Mouse (Mus musculus) gastrocnemius, postnatal 36 days (tissue): ENCODE results near the gene Bend4. TPM values are rescaled to one million over a fixed set of nuclear protein-coding genes. Genes with fewer than 3 reads are reported as not detected.

Experiments
- DNase-seq, 2 experiments: peaks; one replicate each; pipeline ENCODE4 v3.0.0; 2022
- intact Hi-C: fragments of 180-260 bp; cut with DNase I; formaldehyde crosslinking; loops from one replicate; pipeline ENCODE4 v1.15.1; 2025
- total RNA-seq, 2 experiments: library from RNA; stranded (reverse); gene quantifications; 2 replicates each; pipeline ENCODE4 v1.2.3; 2021

Gene Bend4
- total RNA-seq, 2 experiments from 2014 or later: 0.15 to 0.33 TPM

- DNase-seq: no peak
- intact Hi-C loops: no loop called here
Observed at GRCm38 (mm10) chr5:67423326-67423725, 4.8 kb downstream of the Bend4 start.

DNA sequence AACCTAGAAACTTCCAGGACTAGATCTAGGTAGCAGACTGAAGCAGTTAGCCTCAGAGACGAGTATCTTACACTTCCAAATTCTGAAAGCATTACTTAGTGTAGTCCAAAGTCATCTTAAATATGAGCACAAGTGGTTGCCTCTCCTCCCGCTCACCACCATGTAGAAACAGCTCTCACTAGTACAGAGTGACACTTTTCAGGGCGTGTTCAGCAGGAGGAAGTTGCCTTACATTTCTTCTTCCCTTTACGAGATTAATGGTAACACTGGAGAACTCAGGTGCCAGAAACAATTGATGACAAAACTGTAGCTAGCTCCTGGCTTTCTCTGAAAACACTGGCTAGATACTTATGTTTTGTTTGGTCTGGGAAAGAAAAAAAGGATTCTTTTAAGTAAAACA, 8.7 kb downstream of the Bend4 start:
- DNase-seq: no peak
- intact Hi-C loops: no loop called here

- no peak for DNase-seq
- intact Hi-C loops: no loop called here
Observed at GRCm38 (mm10) chr5:67411475-67411874, 16.6 kb downstream of the Bend4 start.

DNA sequence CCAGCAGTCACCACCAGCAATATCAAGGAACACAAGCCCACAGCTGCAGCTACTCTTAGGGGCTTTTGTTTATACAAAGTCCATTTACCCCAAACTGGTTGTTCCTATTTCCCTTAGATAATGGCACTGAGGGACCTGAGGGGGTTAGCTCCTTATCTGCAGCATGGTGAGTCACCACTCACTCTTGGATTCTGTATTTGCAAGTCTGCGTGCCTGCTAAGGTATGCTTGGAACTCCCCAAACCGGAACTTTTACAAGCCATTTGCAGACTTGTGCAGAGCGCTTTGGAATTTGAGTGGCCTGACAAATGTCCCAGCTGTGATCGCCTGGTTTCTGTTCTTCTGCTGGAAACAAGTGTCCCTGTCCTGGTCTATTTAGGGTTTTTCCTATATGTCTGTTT, 17.7 kb downstream of the Bend4 start:
- intact Hi-C loops: no loop called here
- no peak for DNase-seq

GRCm38 (mm10) chr5:67408391-67408790, 19.7 kb downstream of the Bend4 start:
- no peak for DNase-seq
- intact Hi-C loops: no loop called here

DNA sequence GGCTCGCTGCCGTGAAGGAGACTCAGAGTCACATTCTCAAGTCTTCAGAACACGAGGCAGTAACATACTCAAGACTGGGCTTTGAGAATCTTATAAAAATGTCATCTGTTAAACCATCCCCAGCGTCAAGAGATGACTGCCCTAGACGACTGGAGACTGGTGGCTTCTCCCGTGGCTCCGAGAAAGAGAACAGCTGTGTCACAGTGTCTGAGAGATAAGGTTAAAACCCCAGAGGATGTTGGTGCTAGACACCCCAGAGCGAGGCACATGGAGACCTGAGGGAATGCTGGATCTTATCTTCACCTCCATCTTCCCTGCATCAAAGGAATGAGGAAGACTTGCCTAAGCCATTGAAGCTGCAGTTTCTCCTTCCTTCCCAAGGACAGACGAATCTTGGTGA, 23.2 kb downstream of the Bend4 start:
- intact Hi-C loops: no loop called here
- DNase-seq: no peak

GRCm38 (mm10) chr5:67404380-67404779, 23.7 kb downstream of the Bend4 start:
- no peak for DNase-seq
- intact Hi-C loops: no loop called here

GRCm38 (mm10) chr5:67401612-67402011, 26.5 kb downstream of the Bend4 start:
- intact Hi-C loops: no loop called here
- DNase-seq: no peak

DNA sequence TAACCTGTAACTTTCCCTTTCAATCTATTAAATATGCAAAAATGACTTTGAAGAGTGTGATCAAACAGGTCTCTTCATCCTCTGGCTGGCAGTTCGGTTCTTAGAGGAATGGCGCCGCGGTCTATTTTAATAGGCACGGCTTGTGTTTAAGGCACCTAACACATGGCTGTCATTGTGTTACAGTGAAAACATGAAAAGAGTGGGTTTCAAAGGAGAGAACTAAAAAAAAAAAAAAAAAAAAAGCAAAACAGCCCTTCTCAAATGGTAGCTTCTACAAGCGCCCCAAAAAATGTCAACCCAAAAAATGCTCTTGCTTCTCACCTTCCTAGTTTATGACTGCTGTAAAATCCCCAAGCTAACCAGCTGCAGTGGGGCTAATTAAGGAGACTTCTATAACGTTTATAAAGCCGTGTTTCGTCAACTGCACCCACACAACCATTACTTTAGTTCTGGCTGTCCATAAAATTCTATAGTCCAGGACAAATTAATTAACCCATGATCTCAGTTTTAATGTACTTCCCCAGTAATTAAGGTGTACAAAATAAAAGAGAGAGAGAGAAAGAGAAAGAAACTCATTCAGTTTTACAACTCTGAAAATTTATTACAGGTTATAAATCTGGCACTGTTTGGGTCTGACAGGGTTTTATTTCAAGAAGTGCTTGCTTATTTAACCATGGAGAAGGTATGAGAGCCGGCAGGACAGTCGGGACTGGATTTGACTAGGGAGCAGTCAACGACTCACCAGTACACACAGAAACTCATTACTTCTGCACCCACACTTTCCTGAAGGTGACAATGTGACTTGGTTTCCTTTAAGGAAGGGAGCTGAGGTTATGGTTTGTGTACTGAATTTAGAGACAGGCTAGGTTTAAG, 27.3 kb downstream of the Bend4 start:
- DNase-seq: no peak
- intact Hi-C loops: no loop called here

- intact Hi-C loops: no loop called here
Observed at GRCm38 (mm10) chr5:67399876-67400607, 28.1 kb downstream of the Bend4 start.

GRCm38 (mm10) chr5:67397186-67397585, 30.9 kb downstream of the Bend4 start:
- DNase-seq: no peak
- intact Hi-C loops: no loop called here

More at GRCm38 (mm10) chr5:67399876-67400607, 28.1 kb downstream of the Bend4 start:
- no peak for DNase-seq

- intact Hi-C loops: no loop called here
- no peak for DNase-seq
Observed at GRCm38 (mm10) chr5:67395211-67395851, 32.8 kb downstream of the Bend4 start.

DNA sequence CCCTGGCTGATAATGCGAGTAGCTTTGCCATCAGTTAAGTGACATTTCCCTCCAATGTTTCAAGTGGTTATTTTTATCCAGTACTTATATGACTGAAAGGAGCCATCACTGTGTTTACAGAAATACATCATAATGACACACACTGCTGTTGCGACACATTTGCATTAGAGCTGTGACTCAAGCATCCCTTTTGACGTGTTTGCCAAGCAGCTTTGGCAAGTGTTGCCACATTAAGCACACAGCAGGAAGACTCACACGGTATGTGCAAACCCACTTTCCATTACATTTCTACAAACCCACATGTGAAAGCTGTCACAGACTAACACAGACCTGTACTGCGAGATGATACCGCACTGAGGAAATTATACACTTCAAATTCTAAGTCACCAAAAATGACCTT, 34.2 kb downstream of the Bend4 start:
- no peak for DNase-seq
- intact Hi-C loops: no loop called here

DNA sequence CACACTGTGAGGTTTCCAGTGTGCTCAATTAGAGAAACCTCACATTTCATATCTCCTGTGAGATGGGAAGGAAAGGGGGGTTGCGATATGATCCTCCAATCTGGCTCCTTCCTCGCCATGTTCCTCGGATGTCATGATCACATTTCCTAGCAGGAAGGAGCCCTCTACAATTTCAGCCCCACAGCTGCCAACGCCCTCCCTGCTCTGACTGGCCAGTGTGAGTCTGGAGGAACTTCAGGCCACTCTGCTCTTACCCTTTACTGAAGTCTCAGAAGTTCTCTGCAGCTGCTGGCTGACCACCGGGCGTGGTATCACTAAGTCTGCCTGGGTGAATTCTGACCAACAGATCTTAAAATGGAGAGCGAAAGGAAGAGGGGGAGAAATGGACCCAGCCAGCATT, 45.6 kb downstream of the Bend4 start:
- DNase-seq: no peak
- intact Hi-C loops: no loop called here

DNA sequence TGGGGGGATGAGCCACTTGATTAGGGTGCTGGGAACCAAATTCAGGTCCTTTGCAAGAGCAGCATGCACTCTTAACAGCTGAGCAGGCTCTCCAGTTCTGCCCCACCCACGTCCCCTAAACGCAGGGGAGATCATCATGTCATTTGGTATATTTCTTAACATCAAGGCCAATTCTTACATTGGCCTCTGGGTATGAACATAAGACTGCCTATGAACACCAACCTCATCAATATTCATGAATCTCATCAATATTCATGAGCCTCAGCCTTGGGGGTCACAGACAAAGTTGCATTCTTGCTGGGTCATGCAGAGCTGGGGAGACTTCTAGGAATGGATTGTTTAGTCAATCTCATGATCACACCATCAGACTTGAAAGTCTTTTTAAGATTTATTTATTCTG, 46.4 kb downstream of the Bend4 start:
- DNase-seq: no peak
- intact Hi-C loops: no loop called here

GRCm38 (mm10) chr5:67377044-67377621, 51.0 kb downstream of the Bend4 start:
- DNase-seq: no peak

GRCm38 (mm10) chr5:67362931-67363330, 65.2 kb downstream of the Bend4 start:
- DNase-seq: no peak
- intact Hi-C loops: no loop called here

More at GRCm38 (mm10) chr5:67377044-67377621, 51.0 kb downstream of the Bend4 start:
- intact Hi-C loops: no loop called here

GRCm38 (mm10) chr5:67362316-67362715, 65.8 kb downstream of the Bend4 start:
- intact Hi-C loops: no loop called here
- DNase-seq: no peak

DNA sequence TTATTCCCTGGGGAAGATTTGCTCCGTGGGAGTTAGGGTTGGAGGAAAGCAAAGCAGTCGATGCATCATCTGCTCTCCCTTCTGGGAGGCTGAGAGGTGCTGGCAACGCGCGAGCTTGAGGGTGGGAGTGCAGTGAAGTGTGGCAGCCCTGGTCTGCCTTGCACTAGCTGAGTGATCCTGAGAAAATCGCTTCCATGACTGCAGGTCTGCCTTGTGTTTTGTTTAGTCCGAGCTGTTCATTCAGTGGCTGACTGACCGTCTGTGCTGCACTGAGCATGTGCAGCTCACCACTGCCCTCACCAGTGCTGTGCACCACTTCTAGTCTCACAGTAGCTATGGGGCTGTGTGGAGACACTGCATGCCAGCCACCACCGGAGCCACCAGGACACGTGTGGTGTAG, 79.2 kb downstream of the Bend4 start:
- intact Hi-C loops: no loop called here
- DNase-seq: no peak

DNA sequence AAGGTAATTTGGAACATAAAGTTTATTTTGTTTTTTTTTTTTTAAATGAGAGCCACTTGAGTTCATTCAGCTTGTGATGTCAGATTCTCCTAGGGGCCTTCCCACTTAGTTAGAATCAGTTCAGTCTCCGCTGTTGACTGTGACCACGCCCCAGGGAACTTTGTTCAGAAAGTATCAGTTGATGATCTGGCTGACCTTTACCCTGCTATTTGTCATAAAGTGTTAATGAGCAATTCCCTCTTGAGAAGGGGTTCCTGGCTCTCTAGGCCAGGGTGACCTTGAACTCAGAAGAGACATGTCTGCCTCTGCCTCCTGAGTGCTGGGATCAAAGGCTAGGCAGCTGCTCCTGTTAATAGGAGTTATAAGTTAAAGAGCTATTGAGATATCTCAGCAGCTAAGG, 81.0 kb downstream of the Bend4 start:
- intact Hi-C loops: no loop called here
- DNase-seq: no peak
